Mouse (Mus musculus): ENCODE data around the gene Ccdc32.
"Not testable (repeated sequence)": the region's sequence is repeated elsewhere in the genome, so short reads cannot be mapped to it uniquely, and the experiment has no call there.

The Ccdc32 gene

DNA sequence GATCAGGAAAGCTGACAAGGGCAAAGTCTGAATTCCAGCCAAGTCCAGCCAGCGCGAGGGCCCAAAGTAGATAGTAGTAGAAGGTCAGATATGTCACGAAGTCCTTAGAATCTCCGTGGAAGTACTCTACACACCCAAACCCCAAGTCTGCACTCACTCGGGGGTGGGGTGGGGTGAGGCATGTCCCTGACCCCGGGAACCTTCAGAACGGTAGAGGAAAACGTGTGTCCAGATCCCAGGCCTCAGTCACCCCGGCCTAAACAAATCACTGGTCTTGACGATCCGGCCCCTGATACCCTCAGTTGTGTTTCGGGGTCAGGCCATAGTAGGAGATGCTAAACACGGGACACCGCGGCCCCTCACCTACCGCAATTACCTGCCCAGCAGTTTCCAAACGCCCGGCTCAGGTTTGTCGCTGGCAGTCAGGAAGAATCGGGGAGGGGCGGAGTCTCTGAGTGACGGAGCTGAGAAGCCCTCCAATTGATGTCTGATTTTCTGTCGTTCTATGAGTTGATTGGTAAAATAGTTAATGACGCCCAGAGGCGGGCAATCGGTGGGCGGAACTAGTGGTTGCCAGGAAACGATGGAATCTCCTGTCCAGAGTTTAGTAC, at the start of gene Ccdc32:
Gene Ccdc32 (minus strand): TSS at position 453 of the 611 bp plus-strand sequence.
- DNase-seq = peak; percentile 95

DNA sequence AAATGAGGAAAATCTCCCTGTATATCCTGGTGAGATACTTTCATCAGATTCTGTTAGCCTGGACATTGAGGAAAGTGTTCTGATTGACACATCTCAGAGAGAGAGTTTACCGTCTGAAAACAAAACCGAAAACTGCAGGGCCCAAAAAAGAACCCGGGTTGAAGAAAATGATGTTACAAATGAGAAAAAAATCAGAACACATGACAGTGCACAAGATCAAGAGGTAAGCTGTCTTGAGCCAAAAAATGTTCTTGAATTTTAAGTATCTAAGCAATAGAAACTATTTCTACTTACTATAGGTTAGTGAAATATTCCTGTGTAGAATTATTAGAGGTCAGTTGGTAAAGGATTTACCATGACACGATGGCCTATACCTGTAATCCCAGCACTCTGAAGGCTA, 43.2 kb upstream of the Ccdc32 start:
- no peak for DNase-seq

DNA sequence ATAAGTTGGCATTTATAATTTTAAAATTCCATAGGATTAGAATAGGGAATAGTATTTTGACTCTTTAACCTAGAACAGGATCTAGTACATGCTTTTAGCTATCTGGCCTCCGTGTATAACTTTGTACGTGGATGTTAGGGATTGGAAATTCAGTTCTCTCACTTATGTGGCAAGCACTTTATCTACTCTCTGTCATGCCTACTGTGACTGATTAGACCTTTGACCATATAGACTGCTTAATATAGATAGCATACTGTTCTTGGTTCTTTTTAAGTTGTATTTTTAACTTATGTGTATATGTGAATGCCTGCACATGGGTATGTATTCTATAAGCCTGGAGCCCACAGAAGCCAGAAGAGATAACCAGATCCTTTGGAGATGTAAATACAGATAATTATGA, 30.9 kb upstream of the Ccdc32 start:
- no peak for DNase-seq

DNA sequence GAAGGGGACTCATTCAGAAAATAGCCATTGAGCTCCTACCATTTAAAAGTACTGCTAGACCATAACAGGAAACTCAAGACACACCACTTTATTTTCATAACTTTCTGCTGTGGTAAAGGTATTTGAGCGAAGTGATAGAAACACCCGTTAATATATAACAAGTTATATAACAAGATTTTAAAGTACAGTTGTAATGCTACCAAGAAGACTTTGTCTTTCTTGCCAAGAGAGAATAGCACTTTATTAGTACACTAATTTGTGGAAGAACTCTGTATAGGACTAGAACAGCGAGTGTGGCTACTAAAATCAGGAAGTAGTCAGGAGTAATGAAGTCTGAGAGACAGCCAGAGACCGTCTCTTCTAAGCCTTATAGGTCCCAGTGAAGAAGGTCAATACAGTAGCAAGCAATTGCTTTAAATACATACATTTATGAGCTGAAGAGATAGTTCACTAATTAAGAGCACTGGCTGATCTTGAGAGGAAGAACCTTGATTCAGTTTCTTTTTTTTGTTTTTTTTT, 21.0 kb upstream of the Ccdc32 start:
- no peak for DNase-seq

DNA sequence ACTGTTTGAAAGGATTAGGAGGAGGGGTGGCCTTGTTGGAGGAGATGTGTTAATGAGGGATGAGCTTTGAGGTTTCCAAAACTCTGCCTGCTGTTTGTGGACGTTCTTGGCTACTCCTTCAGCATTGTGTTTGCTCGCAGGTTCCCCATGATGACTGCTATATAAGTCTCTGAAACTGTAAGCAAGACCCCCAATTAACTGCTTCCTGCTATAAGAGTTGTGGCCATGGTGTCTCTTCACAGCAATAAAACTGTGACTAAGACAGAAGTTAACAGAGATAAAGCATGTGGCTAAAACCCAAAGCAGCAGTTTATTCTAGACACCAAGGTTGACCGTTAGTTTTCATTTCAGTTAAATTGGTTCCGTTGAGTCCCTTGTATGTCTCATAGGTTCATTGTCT, 18.7 kb upstream of the Ccdc32 start:
- peak; percentile 23 for DNase-seq

DNA sequence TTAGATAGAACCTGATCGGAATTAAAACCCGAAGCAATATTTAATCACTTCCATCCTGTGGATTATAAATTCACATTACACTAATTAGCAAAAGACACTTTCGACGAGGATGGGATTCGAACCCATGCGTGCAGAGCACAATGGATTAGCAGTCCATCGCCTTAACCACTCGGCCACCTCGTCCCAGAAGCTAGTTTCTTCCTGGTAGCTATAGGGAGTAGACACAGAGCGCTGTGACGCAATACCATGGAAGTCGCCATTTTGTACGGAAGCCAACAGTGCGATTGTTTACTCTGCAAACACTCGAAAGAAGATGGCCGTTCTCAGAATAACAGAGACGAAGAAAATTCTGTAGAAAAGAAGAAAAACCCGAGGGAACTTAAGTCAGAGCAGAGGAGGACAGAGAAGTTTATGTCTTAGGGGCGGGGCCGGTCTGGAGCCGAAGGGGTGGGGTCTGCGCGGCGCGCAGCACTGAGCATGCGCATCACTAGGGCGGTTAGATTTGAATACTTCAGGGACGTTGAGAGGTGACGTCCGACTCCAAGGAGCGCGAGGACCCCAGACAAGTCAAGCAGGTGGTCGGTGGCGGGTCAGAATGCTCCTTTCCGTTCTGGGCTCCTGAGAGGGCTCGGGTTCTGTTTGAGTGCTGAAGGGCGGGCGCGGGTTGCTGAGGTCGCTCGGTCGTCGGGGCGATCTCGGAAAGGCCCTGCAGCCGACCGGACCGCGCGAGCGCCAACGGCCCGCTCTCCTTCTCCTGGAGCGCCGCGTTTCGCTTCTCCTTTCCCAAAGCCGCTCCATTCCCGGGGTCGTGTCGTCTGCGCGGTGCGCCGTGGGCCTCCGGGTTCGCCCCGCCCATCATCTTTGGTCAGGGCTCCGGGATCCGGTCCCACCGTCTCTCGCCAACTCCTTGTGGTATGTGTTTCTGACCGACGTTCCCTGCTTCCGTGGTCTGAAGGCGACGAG, 17.7 kb upstream of the Ccdc32 start, which contains the start of gene Knl1:
Gene Knl1 (plus strand): TSS at position 471 of the 963 bp plus-strand sequence.
- DNase-seq = peak; percentile 99

DNA sequence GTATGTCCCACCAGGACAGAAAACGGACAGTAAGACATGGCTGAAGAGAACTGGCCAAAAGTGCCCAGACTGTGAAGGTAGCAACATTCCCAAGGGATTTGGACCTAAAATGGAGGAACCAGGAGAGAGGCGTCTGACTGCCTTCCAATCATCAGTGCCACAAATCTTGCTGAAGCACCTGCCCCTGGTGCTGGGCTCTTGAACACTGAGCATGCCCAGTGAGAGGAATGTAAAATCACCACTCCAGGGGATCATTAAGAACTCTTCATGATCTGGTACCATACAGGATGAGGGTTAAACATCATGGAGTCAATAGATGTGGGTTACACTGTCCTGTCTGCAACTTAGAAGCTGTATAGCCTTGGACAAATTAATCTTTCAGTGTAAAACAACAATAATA, 16.0 kb upstream of the Ccdc32 start:
- DNase-seq = no peak

DNA sequence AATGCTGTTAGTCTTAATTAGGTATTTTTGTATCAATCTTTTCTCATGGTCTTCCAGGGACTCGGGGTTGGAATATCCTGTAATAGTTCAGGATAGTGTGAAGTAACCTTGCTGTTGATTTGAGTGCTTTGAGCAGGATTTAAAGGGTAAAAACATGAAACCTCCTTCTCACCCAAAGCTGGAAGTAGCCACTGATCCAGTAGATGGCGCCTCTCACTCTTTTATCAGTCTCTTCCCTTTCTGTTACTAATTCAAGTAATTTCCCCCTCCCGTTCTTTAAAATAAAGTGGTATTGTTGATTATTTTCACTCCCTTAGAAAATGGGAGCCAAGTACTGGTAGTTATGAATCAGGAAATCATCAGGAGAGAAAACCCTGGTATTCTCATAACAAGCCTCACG, 11.7 kb upstream of the Ccdc32 start:
- peak; percentile 49 for DNase-seq

DNA sequence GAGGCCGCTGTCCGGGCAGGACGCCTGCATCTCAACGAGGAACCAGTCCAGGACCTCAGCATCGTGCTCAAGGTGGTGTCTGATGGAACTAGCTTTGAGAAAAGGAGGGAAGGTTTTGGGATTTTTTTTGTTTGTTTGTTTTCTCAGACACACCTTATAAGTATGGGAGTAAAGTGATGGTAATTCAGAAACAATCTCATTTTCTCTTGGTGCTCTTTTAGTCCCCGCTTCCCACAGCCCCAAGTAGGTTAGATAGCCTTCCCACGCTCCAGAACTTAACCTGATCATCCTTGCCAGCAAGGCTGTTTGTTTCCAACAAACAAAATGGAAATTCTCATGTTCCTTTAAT, 6.2 kb upstream of the Ccdc32 start:
- no peak for DNase-seq

DNA sequence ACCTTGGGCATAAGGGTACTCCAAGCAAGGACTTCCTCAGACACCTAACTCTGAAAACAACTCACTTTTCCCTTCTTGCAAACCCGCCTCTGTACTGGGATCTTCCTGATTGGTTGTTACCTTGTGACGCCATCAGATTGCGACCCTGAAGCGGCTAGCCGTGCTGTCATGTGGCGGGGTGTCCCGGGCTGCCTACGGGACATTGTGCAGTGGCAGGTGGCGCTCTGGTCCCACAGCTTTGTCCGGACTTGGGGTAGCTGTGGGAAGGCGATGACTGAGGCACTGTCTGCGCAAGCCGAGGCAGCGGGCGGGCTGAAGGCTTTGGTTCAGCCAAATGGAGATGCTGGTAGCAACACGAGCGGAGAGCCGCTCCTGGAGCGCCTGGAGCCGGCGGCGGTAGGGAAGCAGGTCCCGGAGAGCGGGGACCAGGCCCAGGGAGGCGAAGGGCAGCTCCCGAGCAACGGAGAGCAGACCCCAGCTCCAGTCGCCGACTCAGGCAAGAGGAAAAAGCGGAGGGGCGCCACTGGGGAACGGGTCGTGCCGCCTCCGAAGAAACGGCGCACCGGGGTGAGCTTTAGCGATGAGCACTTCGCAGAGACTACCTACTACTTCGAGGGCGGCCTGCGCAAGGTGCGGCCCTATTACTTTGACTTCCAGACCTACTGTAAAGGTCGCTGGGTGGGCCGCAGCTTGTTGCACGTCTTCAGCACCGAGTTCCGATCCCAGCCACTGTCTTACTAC, 5.6 kb upstream of the Ccdc32 start, which contains the start of gene Rpusd2:
Gene Rpusd2 (plus strand): TSS at position 135 of the 741 bp plus-strand sequence.
- DNase-seq = peak; percentile 98

DNA sequence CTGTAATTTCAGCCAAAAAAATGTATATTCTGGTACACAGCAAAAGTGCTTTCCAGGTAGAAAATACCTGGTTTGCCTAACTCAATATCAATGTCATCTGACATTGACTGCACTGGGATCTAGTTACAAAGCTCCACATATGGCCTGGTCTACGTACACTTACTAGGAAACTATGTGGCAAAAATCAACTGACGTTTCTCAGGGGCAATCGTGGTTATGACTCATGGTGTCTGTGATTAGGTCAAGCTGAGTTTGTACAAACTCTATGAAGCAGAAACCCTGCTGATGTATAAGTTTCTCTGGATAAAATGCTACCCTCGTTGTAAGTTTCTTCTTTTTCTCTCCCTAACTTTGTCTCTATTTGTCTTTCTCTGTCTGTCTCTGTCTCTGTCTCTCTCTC, 3.0 kb upstream of the Ccdc32 start:
- DNase-seq = no peak

DNA sequence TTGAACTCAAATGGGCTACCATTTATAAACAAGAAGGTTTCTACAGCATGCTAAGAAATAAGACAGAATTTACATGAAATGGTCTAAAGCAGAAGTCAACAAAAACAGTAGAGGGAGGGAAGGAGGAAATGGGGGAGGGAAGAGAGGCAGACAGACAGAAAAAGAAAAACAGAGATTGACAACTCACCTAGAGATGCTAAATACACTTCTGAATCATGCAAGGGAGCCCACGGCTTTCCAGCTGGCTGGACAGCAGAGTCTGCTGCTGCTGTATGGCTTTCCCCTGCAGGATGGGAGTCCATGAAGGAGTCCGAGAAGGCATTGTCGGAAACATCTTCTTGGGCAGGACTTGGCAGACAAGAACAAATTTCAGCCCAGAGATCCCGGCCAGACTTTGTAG, 2.2 kb downstream of the Ccdc32 start:
- DNase-seq = no peak

DNA sequence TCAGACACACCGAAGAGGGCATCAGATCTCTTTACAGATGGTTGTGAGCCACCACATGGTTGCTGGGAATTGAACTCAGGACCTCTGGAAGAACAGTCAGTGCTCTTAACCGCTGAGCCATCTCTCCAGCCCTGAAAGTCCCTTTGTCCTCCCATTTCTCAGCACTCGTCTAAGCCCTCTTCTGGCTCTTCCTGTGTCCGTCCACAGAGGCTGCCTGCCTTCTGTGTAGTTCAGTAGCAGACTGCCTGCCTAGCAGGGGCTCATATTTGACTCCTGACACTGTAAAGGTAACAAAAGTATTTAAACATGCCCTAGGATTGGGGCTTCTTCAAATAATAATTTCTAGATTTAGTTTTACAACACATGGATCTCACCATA, 4.0 kb downstream of the Ccdc32 start:
- no peak for DNase-seq

DNA sequence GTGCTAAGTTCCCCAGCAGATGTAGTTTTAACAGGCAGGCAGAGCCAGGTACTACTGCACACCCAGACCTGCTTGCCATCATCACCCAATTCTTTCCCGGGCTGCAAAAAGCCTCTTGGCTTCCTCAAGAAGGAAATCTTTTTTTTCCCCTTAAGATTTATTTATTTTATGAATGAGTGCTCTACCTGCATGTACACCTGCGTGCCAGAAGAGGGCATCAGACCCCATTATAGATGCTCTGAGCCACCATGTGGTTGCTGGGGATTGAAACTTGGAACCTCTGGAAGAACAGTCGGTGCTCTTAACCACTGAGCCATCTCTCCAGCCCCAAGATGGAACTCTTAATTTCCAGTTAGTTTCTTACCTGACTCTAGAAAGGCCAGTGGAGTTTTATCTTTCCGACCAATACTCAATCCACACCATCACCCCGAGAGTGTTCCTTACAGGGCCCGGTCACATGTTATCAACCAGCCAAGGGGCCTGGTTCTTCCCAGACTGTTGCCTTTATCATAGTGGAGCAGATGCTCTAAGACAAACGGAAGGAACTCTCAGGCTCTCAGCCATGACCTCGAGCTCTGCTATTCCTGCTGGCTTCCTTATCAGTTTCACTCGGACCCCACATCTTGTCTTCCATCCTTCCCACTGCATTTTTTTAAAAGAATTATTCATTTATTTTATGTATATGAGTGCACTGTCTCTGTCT, 4.5 kb downstream of the Ccdc32 start:
- peak; percentile 34 for DNase-seq

DNA sequence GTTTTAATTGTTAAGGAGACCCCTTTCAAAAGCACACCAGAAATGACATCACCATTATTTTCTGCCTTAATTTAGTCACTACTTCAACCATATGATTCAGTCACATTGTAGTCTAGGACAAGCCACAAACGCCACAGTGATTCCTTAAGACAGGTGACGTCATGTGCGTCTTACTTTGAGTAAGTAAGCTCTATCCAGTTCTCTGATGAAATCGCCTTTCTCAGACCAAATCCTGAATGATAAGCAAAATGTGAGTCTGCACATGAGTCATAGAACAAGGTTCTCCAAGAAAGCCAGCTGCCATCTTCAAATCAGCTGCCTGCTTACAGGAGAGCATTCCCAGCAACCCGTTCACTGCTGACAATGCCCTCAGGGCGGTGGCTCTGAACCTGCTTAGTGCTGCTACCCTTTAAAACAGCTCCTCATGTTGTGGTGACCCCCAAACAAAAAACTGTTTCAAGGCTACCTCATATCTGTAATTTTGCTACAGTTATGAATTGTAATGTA, 6.0 kb downstream of the Ccdc32 start:
- no peak for DNase-seq

DNA sequence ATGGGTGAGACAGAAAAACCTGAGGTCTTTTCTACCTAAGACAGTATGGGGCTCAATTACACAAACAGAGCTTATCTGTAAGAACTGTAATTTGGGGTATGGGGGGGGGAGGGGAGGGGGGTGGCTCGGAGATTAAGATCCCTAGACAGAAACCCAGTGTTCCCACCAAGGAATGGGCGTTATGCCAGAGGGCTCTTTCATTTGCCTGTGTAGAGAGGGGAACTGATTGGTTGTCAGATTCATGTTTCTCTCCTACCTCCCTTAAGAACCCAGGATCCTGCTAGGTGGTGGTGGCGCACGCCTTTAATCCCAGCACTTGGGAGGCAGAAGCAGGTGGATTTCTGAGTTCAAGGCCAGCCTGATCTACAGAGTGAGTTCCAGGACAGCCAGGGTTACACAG, 9.7 kb downstream of the Ccdc32 start:
- peak; percentile 28 for DNase-seq

DNA sequence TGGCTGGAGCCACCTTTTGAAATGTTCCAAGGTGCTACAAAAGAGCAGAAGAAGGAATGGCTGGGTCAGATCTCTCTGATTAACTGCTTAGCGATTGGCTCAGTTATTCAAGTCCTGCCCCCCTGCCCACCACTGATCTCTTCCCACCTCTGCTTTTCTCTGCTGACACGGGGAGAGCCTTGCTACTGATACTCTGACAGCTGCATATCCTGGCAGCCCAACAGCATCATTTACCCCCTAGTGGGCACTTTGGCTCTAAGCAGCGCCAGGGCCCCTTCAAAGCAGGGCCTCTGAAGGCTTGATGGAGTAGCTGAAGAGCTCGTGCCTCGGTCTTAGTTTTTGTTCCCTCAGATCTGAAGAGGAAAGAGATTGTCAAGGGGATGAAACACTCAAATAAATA, 10.1 kb downstream of the Ccdc32 start:
- DNase-seq = peak; percentile 73

DNA sequence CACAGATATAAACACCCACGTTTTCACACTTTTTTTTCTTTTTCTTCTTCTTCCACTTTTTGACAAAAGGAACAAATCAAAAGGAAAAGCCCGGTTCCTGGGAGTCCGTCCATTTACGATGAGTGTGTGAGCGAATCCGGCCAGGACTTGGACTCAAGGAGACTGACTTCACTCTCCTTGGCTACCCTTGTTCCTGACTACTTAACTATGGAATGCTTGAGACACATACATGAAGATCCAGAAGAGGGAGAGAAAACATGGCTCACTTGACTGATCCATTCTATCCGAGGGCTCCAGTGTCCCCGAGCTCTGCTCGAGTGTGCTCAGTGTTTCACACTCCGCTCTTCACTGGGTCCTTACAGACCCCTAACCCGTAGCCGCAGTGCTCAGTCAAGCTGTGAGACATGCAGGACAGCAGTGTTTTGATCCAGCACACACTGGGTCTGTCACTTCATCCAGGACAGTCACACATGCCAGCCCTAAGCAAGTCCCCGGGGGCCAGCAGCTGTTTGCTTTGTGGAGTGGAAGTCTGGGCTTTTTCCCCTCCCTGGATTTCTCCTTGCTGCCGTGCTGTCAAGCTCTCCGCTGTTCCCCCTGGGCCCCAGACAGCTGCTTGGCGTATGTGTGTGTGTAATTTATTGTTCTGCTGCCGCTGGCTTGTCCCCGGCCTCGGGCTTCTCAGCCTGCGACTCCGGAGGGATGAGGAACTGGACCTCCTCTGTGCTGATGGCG, 10.6 kb downstream of the Ccdc32 start:
- DNase-seq = peak; percentile 66

DNA sequence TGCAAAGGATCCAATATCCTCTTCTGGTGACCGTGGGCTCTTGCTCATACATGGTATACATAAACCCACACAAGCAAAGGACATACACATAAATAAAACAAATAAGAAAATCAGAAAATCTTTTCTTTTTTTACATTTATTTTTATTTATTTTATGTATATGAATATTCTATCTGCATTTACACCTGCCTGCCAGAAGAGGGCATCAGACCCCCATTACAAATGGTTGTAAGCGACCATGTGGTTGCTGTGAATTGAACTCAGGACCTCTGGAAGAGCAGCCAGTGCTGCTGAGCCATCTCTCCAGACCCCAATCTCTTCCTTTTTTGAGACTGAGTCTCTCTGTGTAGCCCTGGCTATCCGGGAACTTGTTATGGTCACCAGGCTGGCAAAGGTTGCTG, 11.5 kb downstream of the Ccdc32 start:
- no peak for DNase-seq

DNA sequence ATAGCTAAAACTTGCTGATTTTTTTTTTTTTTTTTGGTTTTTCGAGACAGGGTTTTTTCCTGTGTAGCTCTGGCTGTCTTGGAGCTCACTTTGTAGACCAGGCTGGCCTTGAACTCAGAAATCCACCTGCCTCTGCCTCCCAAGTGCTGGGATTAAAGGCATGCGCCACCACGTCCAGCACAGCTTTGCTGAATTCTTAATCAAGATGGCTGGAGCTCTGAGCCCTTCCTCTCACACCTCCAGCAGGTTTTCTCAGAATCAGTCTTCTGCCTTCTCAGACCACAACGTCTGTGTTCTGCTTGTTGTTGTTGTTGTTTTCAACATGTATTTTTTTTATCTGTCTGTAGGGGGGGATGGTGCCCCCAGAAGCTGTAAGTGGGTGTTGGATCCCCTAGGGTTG, 12.9 kb downstream of the Ccdc32 start:
- DNase-seq = not testable (repeated sequence)

DNA sequence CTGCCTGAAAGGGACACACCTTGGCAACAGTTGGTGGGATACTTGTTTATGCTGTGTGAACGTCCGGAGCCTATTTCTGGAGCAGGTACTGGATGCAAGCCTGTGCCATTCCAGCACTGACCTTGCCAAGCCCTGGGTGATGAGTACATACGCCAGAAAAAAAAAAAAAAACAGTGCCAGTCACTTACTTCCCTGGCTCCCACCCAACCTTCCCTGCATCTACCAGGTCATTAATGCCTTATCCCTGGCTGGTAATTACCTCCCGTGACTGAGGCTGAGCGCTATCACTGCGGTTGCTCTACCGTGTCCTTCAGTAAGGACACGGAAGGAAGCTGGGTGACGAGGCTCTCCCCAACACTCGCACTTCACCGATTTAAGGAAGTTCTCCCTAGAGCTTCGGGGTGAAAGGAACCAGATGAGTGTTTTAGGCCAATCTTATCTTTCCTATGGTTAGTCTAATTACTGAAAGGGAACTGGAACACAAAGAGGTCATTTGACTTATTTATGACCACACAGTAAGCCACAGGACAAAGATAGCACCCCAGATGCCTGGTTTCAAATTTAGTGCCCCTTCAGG, 13.5 kb downstream of the Ccdc32 start:
- DNase-seq = no peak

All from retina, postnatal 1 day (tissue).